In genomic region chr11:32591921-32592850, GRCm38 (mm10) we compare ENCODE assay signal across 8 mouse cellular contexts. TPM values are rescaled to one million over a fixed set of nuclear protein-coding genes. Genes with fewer than 3 reads are reported as not detected.
DNase-seq lines count a peak whose midpoint lies in the region; ATAC-seq and TF ChIP-seq lines count a peak whose summit lies in the region.
"Had no signal": no experiment of that assay in that cellular context is flagged by ENCODE, and none has a peak within 500 bp of the region (broad histone marks: within the 10 kb centered on the region; RNA-seq: fewer than 3 reads in every experiment).

No protein-coding gene starts in this region.

- no peak for DNase-seq in left cerebral cortex, adult 2 months (ENCODE audit: extremely low spot score in 1 of 2, low spot score in 2 of 2)
- no peak for DNase-seq in left cerebral cortex, adult 9 months (ENCODE audit: low spot score in 2 of 2)
- no peak for DNase-seq in urinary bladder, postnatal 10 days (ENCODE audit: low spot score)

- ATAC-seq in inflammation-experienced regulatory T-cells, adult 6 months, result peak; percentile 34
- no peak for ATAC-seq in neural tube, embryonic 15.5 days (ENCODE audit: low FRiP score)

- peak; percentile 40 for TF ChIP-seq CTCF in left cerebral cortex, adult 2 months (IDR thresholded peaks at IDR 0.05)
- peak; percentile 24 for TF ChIP-seq CTCF in E14TG2a.4 (conservative IDR thresholded peaks at IDR 0.05; ENCODE audit: low read length)
- peak; percentile 28; the same call in 1 of the 2 replicates for TF ChIP-seq CTCF in bone marrow macrophage, adult 2 months (IDR thresholded peaks at IDR 0.05; ENCODE audit: low read depth, low read length)

- no peak overlapping the region for H3K4me2 ChIP-seq in neural tube, embryonic 15.5 days
- H3K4me2 ChIP-seq: embryonic facial prominence, embryonic 12.5 days had no signal

- H3K27me3 ChIP-seq in E14TG2a.4 (ENCODE audit: insufficient read depth, low read length), result no peaks in the 10 kb centered on the region
- H3K27me3 ChIP-seq in neural tube, embryonic 15.5 days (replicated peaks), result no peaks in the 10 kb centered on the region
- H3K27me3 ChIP-seq: embryonic facial prominence, embryonic 12.5 days had no signal

- peaks cover 22% of the 10 kb centered on the region for H3K36me3 ChIP-seq in E14TG2a.4 (ENCODE audit: insufficient read depth, low read length)
- no peaks in the 10 kb centered on the region for H3K36me3 ChIP-seq in neural tube, embryonic 15.5 days
- H3K36me3 ChIP-seq: embryonic facial prominence, embryonic 12.5 days had no signal

- no peak overlapping the region for H3K9ac ChIP-seq in neural tube, embryonic 15.5 days (replicated peaks)
- H3K9ac ChIP-seq: embryonic facial prominence, embryonic 12.5 days had no signal

- no peak for TF ChIP-seq POLR2A in bone marrow macrophage, adult 2 months (IDR thresholded peaks at IDR 0.05; ENCODE audit: borderline replicate concordance, low read depth, low read length)

- 69% methylated on average over 12 of the region's 12 CpGs for WGBS in neural tube, embryonic 15.5 days

- H3K9me3 ChIP-seq in E14TG2a.4 (ENCODE audit: low read length), result peaks cover 16% of the 10 kb centered on the region
- H3K9me3 ChIP-seq in neural tube, embryonic 15.5 days (replicated peaks), result no peaks in the 10 kb centered on the region
- H3K9me3 ChIP-seq: embryonic facial prominence, embryonic 12.5 days had no signal

- no peak overlapping the region for H3K27ac ChIP-seq in left cerebral cortex, adult 2 months
- H3K27ac ChIP-seq in bone marrow macrophage, adult 2 months (ENCODE audit: insufficient read depth, low read depth, low read length), result no peak overlapping the region
- no peak overlapping the region; the same call in 1 of the 2 replicates for H3K27ac ChIP-seq in neural tube, embryonic 15.5 days (replicated peaks)
- H3K27ac ChIP-seq: embryonic facial prominence, embryonic 12.5 days had no signal

- H3K4me3 ChIP-seq in left cerebral cortex, adult 2 months, result no peak overlapping the region
- H3K4me3 ChIP-seq in E14TG2a.4 (replicated peaks; ENCODE audit: low read length), result no peak overlapping the region
- H3K4me3 ChIP-seq in bone marrow macrophage, adult 2 months (ENCODE audit: insufficient read depth, low read length), result no peak overlapping the region
- H3K4me3 ChIP-seq in neural tube, embryonic 15.5 days (replicated peaks), result no peak overlapping the region
- H3K4me3 ChIP-seq: embryonic facial prominence, embryonic 12.5 days had no signal

- intact Hi-C loops in left cerebral cortex, adult 2 months (cut with DNase I), result no loop called here

- H3K4me1 ChIP-seq in E14TG2a.4 (replicated peaks; ENCODE audit: low read depth, low read length), result peaks cover 49% of the 10 kb centered on the region
- no peaks in the 10 kb centered on the region; the same call in 1 of the 2 replicates for H3K4me1 ChIP-seq in bone marrow macrophage, adult 2 months (ENCODE audit: control insufficient read depth, insufficient read depth, low read length)
- H3K4me1 ChIP-seq in neural tube, embryonic 15.5 days, result peaks cover 16% of the 10 kb centered on the region

RNA-seq across cellular contexts. Expression of gene Fbxw11, which starts 50.3 kb away (rescaled TPM):
- 100 to 1,000 TPM; 122 to 125 TPM for total RNA-seq in left cerebral cortex, adult 2 months (2021)
- 44.3 and 47.9 TPM in 2 replicates for polyA plus RNA-seq in bone marrow macrophage, adult 2 months (2012; ENCODE audit: insufficient read depth, insufficient read length, missing spikeins)
- 10 to 100 TPM; 20.0 to 28.6 (median 21.7) TPM for polyA plus RNA-seq in inflammation-experienced regulatory T-cells, adult 6 months (2017; shearing (Covaris generic))
- polyA plus RNA-seq in neural tube, embryonic 15.5 days (2015; fragmentation: Nextera tagmentation; extraction: Ambion mirVana), result 107 and 110 TPM in 2 replicates

RNA-seq across cellular contexts. Expression of gene Stk10, which starts 59.1 kb away (rescaled TPM):
- 1 to 10 TPM; 6.7 to 8.7 TPM for total RNA-seq in left cerebral cortex, adult 2 months (2021)
- 27.6 and 32.9 TPM in 2 replicates for polyA plus RNA-seq in bone marrow macrophage, adult 2 months (2012; ENCODE audit: insufficient read depth, insufficient read length, missing spikeins)
- 100 to 1,000 TPM in 1 of 3 experiments, 10 to 100 TPM in 2; 70.6 to 116 (median 97.1) TPM for polyA plus RNA-seq in inflammation-experienced regulatory T-cells, adult 6 months (2017; shearing (Covaris generic))
- polyA plus RNA-seq in neural tube, embryonic 15.5 days (2015; fragmentation: Nextera tagmentation; extraction: Ambion mirVana), result 2.3 and 3.9 TPM in 2 replicates
